Mouse (Mus musculus): ENCODE measurements around the gene Ajap1.

DNA sequence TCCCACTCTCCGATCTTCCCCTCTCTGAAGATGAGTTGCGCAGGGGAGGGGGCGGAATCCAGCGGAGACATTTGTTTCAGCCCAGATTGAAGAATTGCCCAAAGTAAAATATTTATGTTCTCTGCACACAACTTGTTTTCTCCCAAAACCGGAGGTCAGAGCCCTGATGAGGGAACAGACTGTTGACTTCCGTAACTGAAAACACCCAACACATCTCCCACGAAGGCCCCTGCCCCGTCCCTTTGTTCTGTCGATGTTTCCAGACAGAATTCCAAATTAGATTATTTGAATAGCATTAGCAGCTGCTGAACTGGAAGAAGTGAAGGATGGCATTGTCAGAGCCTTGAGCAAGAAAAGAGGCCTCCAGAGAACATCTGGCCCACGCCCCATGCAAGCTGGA, 33.2 kb upstream of the Ajap1 start:
- no peak for TF ChIP-seq CTCF (IDR thresholded peaks at IDR 0.05)
- TF ChIP-seq POLR2A (IDR thresholded peaks at IDR 0.05; ENCODE audit: insufficient read depth, low read depth, low read length) = no peak
